ENCODE assay signal across 8 mouse cellular contexts in genomic region chr12:73053668-73054241, GRCm38 (mm10). TPM values are rescaled to one million over a fixed set of nuclear protein-coding genes. Genes with fewer than 3 reads are reported as not detected.
DNase-seq lines count a peak whose midpoint lies in the region; ATAC-seq and TF ChIP-seq lines count a peak whose summit lies in the region.

Gene Six1, minus strand, starts transcription at chr12:73053887.

- peak; percentile 10; the same call in 1 of the 2 replicates for TF ChIP-seq CTCF in forebrain, postnatal 0 days (IDR thresholded peaks at IDR 0.05; ENCODE audit: low read depth)

- H3K27ac ChIP-seq in forebrain, postnatal 0 days (ENCODE audit: low read depth, low read length), result no peak within 1 kb of the TSS
- H3K27ac ChIP-seq in hindbrain, embryonic 12.5 days, result peak within 1 kb of the TSS; percentile 60
- H3K27ac ChIP-seq in limb, embryonic 14.5 days (replicated peaks; ENCODE audit: low read depth, low read length), result peak within 1 kb of the TSS; percentile 68
- H3K27ac ChIP-seq in midbrain, embryonic 13.5 days, result no peak within 1 kb of the TSS

- H3K4me3 ChIP-seq in erythroblast, embryonic 14.5 days (replicated peaks), result peak within 1 kb of the TSS; percentile 38
- H3K4me3 ChIP-seq in forebrain, postnatal 0 days (ENCODE audit: low read depth, low read length), result peak within 1 kb of the TSS; percentile 26
- peak within 1 kb of the TSS; percentile 39 for H3K4me3 ChIP-seq in hindbrain, embryonic 12.5 days
- H3K4me3 ChIP-seq in limb, embryonic 14.5 days (replicated peaks; ENCODE audit: low read length), result peak within 1 kb of the TSS; percentile 56
- H3K4me3 ChIP-seq in midbrain, embryonic 13.5 days (replicated peaks), result peak within 1 kb of the TSS; percentile 39

- H3K4me2 ChIP-seq in forebrain, postnatal 0 days (ENCODE audit: low read depth), result peak within 1 kb of the TSS; percentile 44
- H3K4me2 ChIP-seq in hindbrain, embryonic 12.5 days (replicated peaks), result peak within 1 kb of the TSS; percentile 57
- H3K4me2 ChIP-seq in limb, embryonic 14.5 days (replicated peaks; ENCODE audit: low read depth, low read length, severe bottlenecking), result peak within 1 kb of the TSS; percentile 93
- H3K4me2 ChIP-seq in midbrain, embryonic 13.5 days (replicated peaks), result peak within 1 kb of the TSS; percentile 55

- H3K9ac ChIP-seq in forebrain, postnatal 0 days, result no peak within 1 kb of the TSS
- peak within 1 kb of the TSS; percentile 44 for H3K9ac ChIP-seq in hindbrain, embryonic 12.5 days
- H3K9ac ChIP-seq in limb, embryonic 14.5 days (ENCODE audit: low read depth, low read length, severe bottlenecking), result peak within 1 kb of the TSS; percentile 58
- H3K9ac ChIP-seq in midbrain, embryonic 13.5 days (replicated peaks), result peak within 1 kb of the TSS; percentile 36; the same call in 1 of the 2 replicates

- WGBS in forebrain, postnatal 0 days, result 2% methylated on average over 42 of the region's 42 CpGs
- WGBS in hindbrain, embryonic 12.5 days, result 1% methylated on average over 41 of the region's 42 CpGs
- WGBS in limb, embryonic 14.5 days, result 2% methylated on average over 39 of the region's 42 CpGs
- WGBS in midbrain, embryonic 13.5 days, result under 1% methylated on average over 42 of the region's 42 CpGs

- H3K9me3 ChIP-seq in erythroblast, embryonic 14.5 days (ENCODE audit: control insufficient read depth, low read length), result no peaks in the 10 kb centered on the region; the same call in 1 of the 2 replicates
- no peaks in the 10 kb centered on the region for H3K9me3 ChIP-seq in forebrain, postnatal 0 days (ENCODE audit: low read length)
- no peaks in the 10 kb centered on the region for H3K9me3 ChIP-seq in hindbrain, embryonic 12.5 days (replicated peaks)
- no peaks in the 10 kb centered on the region for H3K9me3 ChIP-seq in limb, embryonic 14.5 days (ENCODE audit: control insufficient read depth, low read length)
- H3K9me3 ChIP-seq in midbrain, embryonic 13.5 days, result no peaks in the 10 kb centered on the region

- TF ChIP-seq POLR2A in limb, embryonic 14.5 days (IDR thresholded peaks at IDR 0.05; ENCODE audit: borderline replicate concordance, extremely low read depth, insufficient read depth, insufficient read length), result no peak

- H3K4me1 ChIP-seq in erythroblast, embryonic 14.5 days (ENCODE audit: control insufficient read depth), result peaks cover 3% of the 10 kb centered on the region
- H3K4me1 ChIP-seq in forebrain, postnatal 0 days (ENCODE audit: insufficient read depth), result no peaks in the 10 kb centered on the region
- peaks cover 14% of the 10 kb centered on the region for H3K4me1 ChIP-seq in hindbrain, embryonic 12.5 days
- peaks cover 21% of the 10 kb centered on the region for H3K4me1 ChIP-seq in limb, embryonic 14.5 days (ENCODE audit: control insufficient read depth, insufficient read depth, low read length)
- H3K4me1 ChIP-seq in midbrain, embryonic 13.5 days (replicated peaks), result peaks cover 12% of the 10 kb centered on the region

- no peaks in the 10 kb centered on the region for H3K36me3 ChIP-seq in erythroblast, embryonic 14.5 days (ENCODE audit: control insufficient read depth)
- no peaks in the 10 kb centered on the region for H3K36me3 ChIP-seq in forebrain, postnatal 0 days (ENCODE audit: insufficient read depth)
- H3K36me3 ChIP-seq in hindbrain, embryonic 12.5 days, result no peaks in the 10 kb centered on the region
- no peaks in the 10 kb centered on the region for H3K36me3 ChIP-seq in limb, embryonic 14.5 days (ENCODE audit: control insufficient read depth, insufficient read depth, low read length)
- H3K36me3 ChIP-seq in midbrain, embryonic 13.5 days, result no peaks in the 10 kb centered on the region

- no peak for ATAC-seq in erythroblast, adult 5-6 weeks (replicated peaks; ENCODE audit: low FRiP score, poor library complexity, severe bottlenecking)
- ATAC-seq in forebrain, postnatal 0 days, result peak; percentile 34
- peak; percentile 65 for ATAC-seq in hindbrain, embryonic 12.5 days (ENCODE audit: low FRiP score)
- peak; percentile 88 for ATAC-seq in limb, embryonic 14.5 days (ENCODE audit: low FRiP score, low read depth)
- ATAC-seq in midbrain, embryonic 13.5 days, result peak; percentile 73

- H3K27me3 ChIP-seq in erythroblast, embryonic 14.5 days (ENCODE audit: control insufficient read depth), result peaks cover 92% of the 10 kb centered on the region
- peaks cover 92% of the 10 kb centered on the region for H3K27me3 ChIP-seq in forebrain, postnatal 0 days (ENCODE audit: insufficient read depth, low read length)
- peaks cover 83% of the 10 kb centered on the region for H3K27me3 ChIP-seq in hindbrain, embryonic 12.5 days
- peaks cover 43% of the 10 kb centered on the region for H3K27me3 ChIP-seq in limb, embryonic 14.5 days (ENCODE audit: control insufficient read depth, insufficient read depth, low read length)
- H3K27me3 ChIP-seq in midbrain, embryonic 13.5 days, result peaks cover 98% of the 10 kb centered on the region

- DNase-seq in adrenal gland, postnatal 10 days, result peak; percentile 89
- peak; percentile 9 for DNase-seq in forebrain, postnatal 0 days
- DNase-seq in limb, embryonic 14.5 days (ENCODE audit: low spot score), result peak; percentile 81
- DNase-seq in testis, postnatal 10 days (ENCODE audit: low spot score), result peak; percentile 79

RNA-seq across cellular contexts. Expression of gene Six1, which starts in this region (rescaled TPM):
- not detected in 2 replicates for polyA plus RNA-seq in erythroblast, embryonic 14.5 days (2012)
- total RNA-seq in erythroblast, adult 5-6 weeks (2015; ENCODE audit: low replicate concordance), result not detected in 2 replicates
- total RNA-seq in erythroblast, adult 5-6 weeks (2017; ENCODE audit: low replicate concordance), result not detected in 2 replicates
- 10 to 100 TPM in 1 of 2 experiments, 1 to 10 TPM in 1; 7.1 to 12.8 TPM for total RNA-seq in adrenal gland, postnatal 10 days (2021)
- total RNA-seq in forebrain, postnatal 0 days (2014; rRNA removed), result 0.62 and 0.77 TPM in 2 replicates
- polyA plus RNA-seq in forebrain, postnatal 0 days (2015; fragmentation: Nextera tagmentation; extraction: Ambion mirVana), result 0.65 TPM in 2 replicates
- polyA plus RNA-seq in hindbrain, embryonic 12.5 days (2016; fragmentation: Nextera tagmentation; extraction: Ambion mirVana), result 36.0 and 36.9 TPM in 2 replicates
- 37.6 and 43.1 TPM in 2 replicates for polyA plus RNA-seq in limb, embryonic 14.5 days (2012; rRNA removed)
- polyA plus RNA-seq in limb, embryonic 14.5 days (2014; fragmentation: Nextera tagmentation; extraction: Ambion mirVana), result 44.5 and 44.6 TPM in 2 replicates
- 0.64 and 0.70 TPM in 2 replicates for polyA plus RNA-seq in midbrain, embryonic 13.5 days (2015; fragmentation: Nextera tagmentation; extraction: Ambion mirVana)

Comparison
In these comparisons a context has a peak if more than half of its experiments do, and no peak if none do; other contexts are left out.
1. RNA of gene Six1 (polyA plus RNA-seq): 37.6 to 44.6 TPM in limb, embryonic 14.5 days and 36.0 to 36.9 TPM in hindbrain, embryonic 12.5 days; 0.64 to 0.70 TPM in midbrain, embryonic 13.5 days, 0.65 TPM in forebrain, postnatal 0 days and not detected in erythroblast, embryonic 14.5 days; every median in the first group is over 10 times any median in the second.
2. Peak in DNase-seq, ATAC-seq, H3K4me3 ChIP-seq and H3K4me2 ChIP-seq in forebrain, postnatal 0 days; RNA of the gene not detected or under 1 TPM.
3. Peak in ATAC-seq, H3K4me3 ChIP-seq, H3K9ac ChIP-seq and H3K4me2 ChIP-seq in midbrain, embryonic 13.5 days; RNA of the gene not detected or under 1 TPM.
4. DNase-seq: peak in every context shown above with its lines; median percentile 89 in adrenal gland, postnatal 10 days; 81 in limb, embryonic 14.5 days; 79 in testis, postnatal 10 days; 9 in forebrain, postnatal 0 days.
5. H3K27ac ChIP-seq: peak in hindbrain, embryonic 12.5 days (single experiment) and limb, embryonic 14.5 days (single experiment); none in forebrain, postnatal 0 days (single experiment) and midbrain, embryonic 13.5 days (single experiment).
6. Peak in every context shown above with its lines, with median percentiles within 50 percentile points of each other: H3K4me3 ChIP-seq and H3K4me2 ChIP-seq.